Mouse (Mus musculus) intestine, embryonic 14.5 days (tissue): Measurements from ENCODE around the gene Cpm. TPM values are rescaled to one million over a fixed set of nuclear protein-coding genes. Genes with fewer than 3 reads are reported as not detected.
A peak's percentile ranks its signal among the peaks of the same experiment; 100 is the strongest.

ENCODE experiments used
- ATAC-seq: fragments of 200-750 bp; cut with Nextera tagmentation; replicated peaks from 2 replicates; pipeline ENCODE4 v1.8.0; 2017; ENCODE audit warnings: low read depth, moderate number of reproducible peaks, moderate TSS enrichment, moderate library complexity; ENCODE audit not compliant: low FRiP score, low TSS enrichment
- DNase-seq: peaks from one replicate; pipeline ENCODE4 v3.0.0-alpha.2; 2018; ENCODE audit warnings: low spot score
- H3K27ac ChIP-seq: fragments of 300-500 bp; sonication (generic); 2 replicates; pipeline ENCODE4 v1.5.1; 2014; ENCODE audit warnings: low read depth, mild to moderate bottlenecking, control low read depth
- H3K27me3 ChIP-seq: fragments of 300-500 bp; sonication (generic); replicated peaks from 2 replicates; pipeline ENCODE4 v1.6.1; 2014; ENCODE audit warnings: low read length, control low read depth; ENCODE audit not compliant: control insufficient read depth, insufficient read depth
- H3K36me3 ChIP-seq: fragments of 300-500 bp; sonication (generic); 2 replicates; pipeline ENCODE4 v1.6.1; 2014; ENCODE audit warnings: low read length, control low read depth; ENCODE audit not compliant: control insufficient read depth, insufficient read depth
- H3K4me1 ChIP-seq: fragments of 300-500 bp; sonication (generic); replicated peaks from 2 replicates; pipeline ENCODE4 v1.6.1; 2014; ENCODE audit warnings: low read length, control low read depth, mixed read lengths; ENCODE audit not compliant: control insufficient read depth, insufficient read depth
- H3K4me2 ChIP-seq: fragments of 300-500 bp; sonication (generic); 2 replicates; pipeline ENCODE4 v1.6.1; 2014; ENCODE audit warnings: low read length
- H3K4me3 ChIP-seq: fragments of 300-500 bp; sonication (generic); 2 replicates; pipeline ENCODE4 v1.5.1; 2014; ENCODE audit warnings: low read depth, low read length, control low read depth, mixed read lengths
- H3K9ac ChIP-seq: fragments of 300-500 bp; sonication (generic); 2 replicates; pipeline ENCODE4 v1.6.1; 2014; ENCODE audit warnings: mild to moderate bottlenecking, low read length
- H3K9me3 ChIP-seq: fragments of 300-500 bp; sonication (generic); 2 replicates; pipeline ENCODE4 v1.6.1; 2016; ENCODE audit warnings: low read length, control low read depth; ENCODE audit not compliant: control insufficient read depth
- WGBS: fragments of 180-500 bp; shearing (Covaris S2); extraction: QIAGEN DNeasy Blood & Tissue Kit; methylation state at CpG from one replicate; pipeline ENCODE4 v1.1.7; 2014; 5-methylcytosine and 5-hydroxymethylcytosine counted together
- polyA plus RNA-seq: library from polyadenylated mRNA; unstranded; fragments of >200 nt; fragmentation: Nextera tagmentation; extraction: Ambion mirVana; gene quantifications from 2 replicates; pipeline ENCODE4 v1.2.1, GENCODE M21; 2014

Gene Cpm
- polyA plus RNA-seq = 66.6 and 85.8 TPM in 2 replicates

DNA sequence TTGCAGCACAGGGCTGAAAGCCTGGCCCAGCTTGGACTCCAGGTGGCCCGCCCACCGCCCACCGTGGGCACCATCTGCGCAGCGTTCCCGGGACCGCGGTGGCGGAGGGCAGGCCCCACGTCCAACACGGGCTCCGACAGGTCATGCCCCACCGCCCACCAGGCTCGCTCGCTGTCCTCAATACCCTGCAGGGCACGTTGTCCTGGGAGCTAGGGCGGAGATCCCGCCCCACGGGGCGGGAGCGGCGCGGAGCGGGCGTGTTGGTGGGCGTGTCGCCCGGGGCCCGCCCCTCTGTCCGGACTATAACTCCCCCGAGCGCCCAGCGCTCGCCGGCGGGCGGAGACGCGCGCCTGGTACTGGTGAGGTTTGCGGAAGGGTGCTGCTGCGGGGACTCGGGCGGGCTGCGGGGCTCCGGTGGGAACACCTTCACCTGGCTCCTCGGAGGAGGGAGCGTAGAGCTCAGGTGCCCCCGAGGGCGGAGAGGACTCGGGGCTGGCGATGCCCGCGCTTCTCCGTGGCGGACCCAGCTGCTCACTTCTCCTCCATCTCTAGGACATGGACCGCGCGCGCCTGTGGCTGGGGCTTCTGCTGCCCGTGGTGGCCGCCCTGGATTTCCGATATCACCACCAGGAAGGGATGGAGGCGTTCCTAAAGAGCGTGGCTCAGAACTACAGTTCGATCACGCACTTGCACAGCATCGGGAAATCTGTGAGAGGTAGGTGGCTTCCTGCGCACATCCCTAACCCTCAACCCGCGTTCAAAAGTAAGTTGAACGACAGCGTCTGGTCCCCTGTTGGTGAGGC lies at the start of gene Cpm:
Gene Cpm (plus strand): TSS at position 332 of the 803 bp plus-strand sequence.
- peak within 1 kb of the TSS; percentile 62 for H3K4me3 ChIP-seq
- peaks cover 11% of the 10 kb centered on the region; the same call in 1 of the 2 replicates for H3K4me1 ChIP-seq
- no peaks in the 10 kb centered on the region for H3K9me3 ChIP-seq
- ATAC-seq (peak; percentile 94), DNase-seq (peak; percentile 92)
- peak within 1 kb of the TSS; percentile 45 for H3K9ac ChIP-seq
- peaks cover 35% of the 10 kb centered on the region for H3K27me3 ChIP-seq
- H3K36me3 ChIP-seq = no peaks in the 10 kb centered on the region
- H3K27ac ChIP-seq = no peak within 1 kb of the TSS
- peak within 1 kb of the TSS; percentile 97 for H3K4me2 ChIP-seq
- WGBS = under 1% methylated on average over 69 of the region's 73 CpGs

DNA sequence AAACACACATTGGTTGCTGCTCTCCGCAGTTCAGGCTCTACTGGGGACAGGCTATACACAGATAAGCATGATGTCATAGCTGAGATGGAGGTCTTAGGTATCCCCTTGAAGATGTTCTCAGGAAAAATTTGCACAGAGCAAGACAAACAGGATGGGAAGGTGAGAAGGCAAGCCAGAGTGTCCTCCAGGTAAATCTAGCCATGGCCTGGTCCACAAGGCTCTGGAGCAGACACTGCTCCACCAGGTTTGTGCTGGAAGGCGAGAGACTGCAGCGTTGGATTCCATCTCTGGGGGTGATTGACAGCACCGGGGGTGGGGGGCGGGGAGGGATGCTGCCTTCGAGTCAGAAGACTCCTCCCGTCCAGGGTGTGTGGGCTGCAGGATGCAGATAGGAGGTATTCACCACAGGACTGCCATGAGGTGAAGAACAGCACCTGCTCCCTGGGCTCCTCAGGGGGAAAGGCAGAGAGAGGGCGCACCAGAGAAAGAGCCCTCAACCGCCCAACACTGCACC lies 49.5 kb upstream of the Cpm start:
- Histone ChIP-seq H3K4me1 (peaks cover 8% of the 10 kb centered on the region), H3K27ac (no peak overlapping the region)

DNA sequence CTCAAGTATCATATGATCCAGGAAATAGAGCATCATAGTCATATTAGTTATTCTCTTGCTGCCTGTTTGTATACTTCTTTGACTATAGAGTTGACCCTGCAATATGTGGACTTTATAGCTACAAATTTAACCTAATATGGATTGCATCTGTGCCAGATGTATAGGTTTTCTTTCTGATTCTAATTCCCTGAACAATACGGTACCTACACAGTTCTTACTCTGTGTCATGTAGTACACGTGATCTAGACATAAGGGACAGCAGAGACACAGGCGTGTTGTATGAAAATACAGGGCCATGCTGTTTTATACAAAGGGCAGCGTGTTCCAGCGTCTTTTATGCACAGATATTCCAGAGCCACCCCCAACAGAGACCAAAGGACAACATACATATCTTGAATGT lies 48.9 kb upstream of the Cpm start:
- H3K4me3 ChIP-seq = no peak overlapping the region
- no peak overlapping the region for H3K9ac ChIP-seq
- no peak overlapping the region for H3K27ac ChIP-seq
- ATAC-seq = no peak
- H3K4me1 ChIP-seq = peaks cover 8% of the 10 kb centered on the region
- no peak for DNase-seq
- no peaks in the 10 kb centered on the region for H3K9me3 ChIP-seq
- H3K27me3 ChIP-seq = no peaks in the 10 kb centered on the region
- H3K4me2 ChIP-seq = no peak overlapping the region
- 90% methylated on average over 5 of the region's 5 CpGs for WGBS
- no peaks in the 10 kb centered on the region for H3K36me3 ChIP-seq

More for the DNA sequence above, 49.5 kb upstream of the Cpm start:
- no peak overlapping the region for H3K4me3 ChIP-seq
- H3K27me3 ChIP-seq = no peaks in the 10 kb centered on the region
- H3K4me2 ChIP-seq = no peak overlapping the region
- WGBS = 48% methylated on average over 9 of the region's 9 CpGs
- DNase-seq (no peak), ATAC-seq (no peak)
- no peaks in the 10 kb centered on the region for H3K9me3 ChIP-seq
- no peaks in the 10 kb centered on the region for H3K36me3 ChIP-seq
- H3K9ac ChIP-seq = no peak overlapping the region

DNA sequence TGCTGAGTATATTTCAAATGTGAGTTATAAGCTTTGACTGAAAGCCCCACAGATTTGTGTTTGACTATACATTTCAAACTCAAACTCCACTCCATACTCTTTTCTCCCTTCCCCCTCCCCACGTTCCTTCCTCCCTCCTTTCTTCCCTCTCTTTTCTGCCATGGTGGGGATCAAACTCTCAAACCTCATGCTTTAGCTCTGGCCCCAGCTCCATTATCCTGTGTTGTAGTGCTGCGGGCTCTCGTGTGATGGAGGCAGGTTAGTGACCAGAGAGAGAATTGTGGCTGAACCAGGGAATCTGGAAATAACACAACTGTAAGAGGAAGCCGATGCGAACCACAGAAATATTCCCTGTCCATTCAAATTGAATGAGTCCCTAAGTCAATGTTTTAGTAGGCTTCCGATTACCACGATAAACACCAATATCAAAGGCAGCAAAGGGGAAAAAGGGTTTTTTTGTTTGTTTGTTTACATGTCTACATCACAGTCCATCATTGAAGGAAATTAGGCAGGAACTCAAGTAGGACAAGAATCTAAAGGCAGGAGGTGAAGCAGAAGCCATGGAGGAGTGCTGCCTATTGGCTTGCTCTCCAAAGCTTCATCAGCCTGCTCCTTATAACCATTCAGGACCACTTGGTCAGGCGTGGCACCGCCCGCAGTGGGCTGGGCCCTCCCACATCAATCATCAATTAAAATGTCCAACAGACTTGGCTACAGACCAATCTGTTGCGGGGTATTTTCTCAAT lies 48.1 kb upstream of the Cpm start:
- DNase-seq (no peak), ATAC-seq (no peak)
- WGBS = 92% methylated on average over 11 of the region's 11 CpGs

GRCm38 (mm10) chr10:117581753-117582062 lies 47.6 kb upstream of the Cpm start:
- Histone ChIP-seq H3K9me3 (no peaks in the 10 kb centered on the region), H3K4me1 (peaks cover 8% of the 10 kb centered on the region), H3K36me3 (no peaks in the 10 kb centered on the region), H3K4me2 (no peak overlapping the region), H3K27me3 (no peaks in the 10 kb centered on the region), H3K4me3 (no peak overlapping the region), H3K27ac (no peak overlapping the region), H3K9ac (no peak overlapping the region)
- DNase-seq (no peak), ATAC-seq (no peak)
- 88% methylated on average over 3 of the region's 3 CpGs for WGBS

More for the DNA sequence above, 48.1 kb upstream of the Cpm start:
- no peak overlapping the region for H3K4me3 ChIP-seq
- no peaks in the 10 kb centered on the region for H3K27me3 ChIP-seq
- H3K27ac ChIP-seq = no peak overlapping the region
- no peak overlapping the region for H3K9ac ChIP-seq
- H3K36me3 ChIP-seq = no peaks in the 10 kb centered on the region
- H3K4me1 ChIP-seq = peaks cover 8% of the 10 kb centered on the region
- H3K4me2 ChIP-seq = no peak overlapping the region
- no peaks in the 10 kb centered on the region for H3K9me3 ChIP-seq

- H3K9ac ChIP-seq = no peak overlapping the region
- H3K27me3 ChIP-seq = no peaks in the 10 kb centered on the region
- H3K27ac ChIP-seq = no peak overlapping the region
- H3K36me3 ChIP-seq = no peaks in the 10 kb centered on the region
- H3K4me1 ChIP-seq = peaks cover 8% of the 10 kb centered on the region
- 43% methylated on average over 14 of the region's 14 CpGs for WGBS
- DNase-seq (no peak), ATAC-seq (no peak)
- H3K9me3 ChIP-seq = no peaks in the 10 kb centered on the region
- no peak overlapping the region for H3K4me2 ChIP-seq
- H3K4me3 ChIP-seq = no peak overlapping the region
These were observed 45.9 kb upstream of the Cpm start for GRCm38 (mm10) chr10:117583155-117584061.

GRCm38 (mm10) chr10:117584102-117584501 lies 45.2 kb upstream of the Cpm start:
- Histone ChIP-seq H3K9ac (no peak overlapping the region), H3K4me3 (no peak overlapping the region), H3K4me2 (no peak overlapping the region), H3K27me3 (no peaks in the 10 kb centered on the region), H3K27ac (no peak overlapping the region), H3K9me3 (no peaks in the 10 kb centered on the region), H3K4me1 (peaks cover 8% of the 10 kb centered on the region), H3K36me3 (no peaks in the 10 kb centered on the region)
- DNase-seq = no peak
- no peak for ATAC-seq
- 37% methylated on average over 3 of the region's 3 CpGs for WGBS
